Mouse (Mus musculus) neural tube, embryonic 15.5 days (tissue): ENCODE data around the gene Mysm1. TPM values are rescaled to one million over a fixed set of nuclear protein-coding genes. Genes with fewer than 3 reads are reported as not detected.

ENCODE experiments used
- ATAC-seq: fragments of 200-750 bp; cut with Nextera tagmentation; 2 replicates; pipeline ENCODE4 v1.8.0; 2017; ENCODE audit warnings: mild to moderate bottlenecking, moderate TSS enrichment, moderate library complexity; ENCODE audit not compliant: low FRiP score
- H3K27ac ChIP-seq: fragments of 300-500 bp; sonication (generic); replicated peaks from 2 replicates; pipeline ENCODE4 v1.5.1; 2015; ENCODE audit warnings: mild to moderate bottlenecking, inconsistent platforms
- H3K27me3 ChIP-seq: fragments of 300-500 bp; sonication (generic); replicated peaks from 2 replicates; pipeline ENCODE4 v1.6.1; 2015; ENCODE audit warnings: inconsistent platforms
- H3K36me3 ChIP-seq: fragments of 300-500 bp; sonication (generic); 2 replicates; pipeline ENCODE4 v1.6.1; 2015; ENCODE audit warnings: inconsistent platforms
- H3K4me1 ChIP-seq: fragments of 300-500 bp; sonication (generic); 2 replicates; pipeline ENCODE4 v1.6.1; 2015; ENCODE audit warnings: inconsistent platforms
- H3K4me2 ChIP-seq: fragments of 300-500 bp; sonication (generic); 2 replicates; pipeline ENCODE4 v1.6.1; 2015; ENCODE audit warnings: inconsistent platforms, mild to moderate bottlenecking, moderate library complexity
- H3K4me3 ChIP-seq: fragments of 300-500 bp; sonication (generic); replicated peaks from 2 replicates; pipeline ENCODE4 v1.5.1; 2015; ENCODE audit warnings: mild to moderate bottlenecking, inconsistent platforms
- H3K9ac ChIP-seq: fragments of 300-500 bp; sonication (generic); replicated peaks from 2 replicates; pipeline ENCODE4 v1.6.1; 2015; ENCODE audit warnings: mild to moderate bottlenecking, inconsistent platforms
- H3K9me3 ChIP-seq: fragments of 300-500 bp; sonication (generic); replicated peaks from 2 replicates; pipeline ENCODE4 v1.6.1; 2016; ENCODE audit warnings: inconsistent platforms
- WGBS: fragments of 180-500 bp; shearing (Covaris S2); methylation state at CpG from one replicate; pipeline ENCODE4 v1.1.7; 2015; ENCODE audit warnings: mixed read lengths; 5-methylcytosine and 5-hydroxymethylcytosine counted together
- polyA plus RNA-seq: library from polyadenylated mRNA; unstranded; fragments of >200 nt; fragmentation: Nextera tagmentation; extraction: Ambion mirVana; gene quantifications from 2 replicates; pipeline ENCODE4 v1.2.1, GENCODE M21; 2015

Gene Mysm1
- polyA plus RNA-seq, result 24.4 and 25.5 TPM in 2 replicates

DNA sequence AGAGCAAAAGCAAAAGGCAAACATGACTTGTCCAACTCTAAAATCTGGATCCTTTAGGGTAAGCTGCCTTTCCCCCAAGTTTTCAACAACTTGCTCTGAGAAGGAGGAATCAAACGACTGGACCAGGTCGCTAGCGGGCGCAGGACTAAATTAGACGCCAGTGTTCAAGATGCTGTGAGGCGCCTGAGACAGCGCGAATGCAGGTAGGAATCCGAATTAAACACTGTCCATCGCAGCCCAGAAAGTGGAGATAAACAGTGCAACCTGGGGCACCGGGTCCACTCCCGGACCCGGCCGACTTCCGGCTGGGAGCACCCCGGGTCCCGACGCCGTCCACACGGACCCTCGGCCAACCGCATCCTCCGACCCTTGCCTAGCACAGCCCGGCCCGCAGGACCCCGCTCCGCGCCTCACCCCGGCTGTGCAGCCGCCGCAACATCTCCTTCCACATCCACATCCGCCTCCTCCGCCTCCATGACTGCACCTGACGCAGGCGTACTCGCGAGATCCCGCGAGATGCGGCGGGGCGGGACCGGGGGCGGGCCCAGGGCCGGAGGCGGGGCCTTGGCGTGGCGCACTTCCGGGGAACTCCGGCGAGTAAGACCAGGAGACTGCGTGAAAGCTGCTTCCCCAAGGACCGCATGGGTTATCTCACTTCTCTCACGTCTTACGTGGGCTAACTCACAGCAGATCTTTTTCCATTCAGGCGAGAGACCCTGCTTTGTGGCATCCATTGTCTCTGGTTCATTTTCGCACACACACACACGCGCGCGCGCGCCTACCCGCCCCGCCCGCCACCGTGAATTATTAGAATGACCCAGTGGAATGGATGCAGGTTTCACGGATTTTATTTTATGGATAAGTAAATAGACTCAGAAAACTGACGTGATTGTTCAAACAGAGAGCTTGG lies at the start of gene Mysm1:
Mysm1 (minus strand) TSS at position 511 of the 910 bp plus-strand sequence.
- H3K9me3 ChIP-seq, result no peaks in the 10 kb centered on the region
- peak within 1 kb of the TSS; percentile 93 for H3K9ac ChIP-seq
- H3K4me1 ChIP-seq, result peaks cover 20% of the 10 kb centered on the region
- H3K27me3 ChIP-seq, result no peaks in the 10 kb centered on the region
- peak within 1 kb of the TSS; percentile 76 for H3K4me2 ChIP-seq
- peak within 1 kb of the TSS; percentile 93 for H3K4me3 ChIP-seq
- peak within 1 kb of the TSS; percentile 96 for H3K27ac ChIP-seq
- ATAC-seq, result peak; percentile 100
- WGBS, result under 1% methylated on average over 67 of the region's 69 CpGs
- H3K36me3 ChIP-seq, result peaks cover 8% of the 10 kb centered on the region

DNA sequence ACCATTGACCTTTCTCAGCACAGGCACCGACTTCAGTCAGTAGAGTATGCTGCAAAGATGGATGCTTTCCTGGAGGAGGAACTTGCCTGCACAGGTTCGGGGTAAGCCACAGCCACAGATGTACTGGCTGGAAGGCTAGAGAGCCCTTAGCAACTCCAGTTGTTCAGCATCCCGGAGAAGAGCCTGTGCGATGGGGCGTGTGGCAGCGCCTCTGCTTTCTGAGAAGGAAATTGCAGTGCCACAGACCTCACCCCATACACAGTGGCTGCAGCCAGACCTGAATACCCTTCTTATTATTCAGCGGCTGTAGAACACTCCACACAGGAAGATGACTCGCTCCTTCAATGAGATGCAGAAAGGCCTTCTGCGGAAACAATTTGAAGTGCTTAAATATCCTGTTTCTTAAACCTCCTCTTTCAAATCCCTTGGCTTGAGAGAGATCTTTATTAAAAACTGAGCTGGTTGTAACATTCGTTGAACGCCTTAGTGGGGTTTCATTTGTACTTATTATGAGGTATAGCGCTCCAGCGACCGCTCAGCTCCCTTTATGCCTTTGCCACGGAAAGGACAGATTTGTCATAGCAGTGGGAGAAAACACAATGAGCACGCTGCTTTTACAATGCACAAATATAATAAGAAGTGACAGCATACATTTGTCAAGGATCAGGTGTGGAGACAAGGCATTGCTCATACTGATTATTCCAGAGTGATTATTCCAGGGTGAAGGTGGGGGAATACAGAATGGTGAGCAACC lies 47.1 kb upstream of the Mysm1 start:
- Histone ChIP-seq H3K27ac (no peak overlapping the region), H3K9me3 (no peaks in the 10 kb centered on the region), H3K4me1 (0 out of 2 replicates have a peak, but pooled peaks cover 3% of the 10 kb centered on the region), H3K27me3 (no peaks in the 10 kb centered on the region), H3K4me3 (no peak overlapping the region), H3K9ac (no peak overlapping the region), H3K36me3 (no peaks in the 10 kb centered on the region), H3K4me2 (no peak overlapping the region)
- ATAC-seq, result peak; percentile 65; the same call in 1 of the 2 replicates
- 74% methylated on average over 16 of the region's 16 CpGs for WGBS

DNA sequence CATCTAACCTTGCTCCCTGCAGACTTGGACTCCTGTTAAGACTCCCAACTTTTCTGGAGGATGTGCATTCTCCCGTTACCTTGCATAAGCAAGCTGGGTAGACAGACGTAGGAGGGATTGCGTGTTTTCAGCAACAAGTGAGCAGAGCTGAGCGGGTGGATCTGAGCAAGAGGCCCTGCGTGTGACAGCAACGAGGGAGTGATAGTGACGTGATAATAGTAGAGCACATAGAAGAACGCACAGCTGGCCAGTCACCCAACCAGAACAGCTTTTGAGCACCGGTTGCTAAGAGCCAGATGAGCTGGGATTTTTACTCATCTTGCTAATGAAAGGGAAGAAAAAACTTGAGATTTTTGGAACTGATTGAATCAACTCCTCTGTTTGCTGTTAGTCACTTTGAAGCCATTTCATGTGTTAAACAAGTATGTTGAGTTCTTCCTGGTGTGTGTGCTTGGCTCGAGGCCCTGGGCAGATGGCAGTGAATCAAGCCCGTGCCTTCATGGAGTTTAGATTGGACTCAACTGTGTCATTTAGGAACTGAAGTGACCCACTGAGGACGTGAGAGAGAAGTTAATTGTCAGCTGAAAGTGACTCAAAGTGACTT lies 44.6 kb upstream of the Mysm1 start:
- WGBS, result 74% methylated on average over 12 of the region's 12 CpGs
- no peak overlapping the region for H3K9ac ChIP-seq

DNA sequence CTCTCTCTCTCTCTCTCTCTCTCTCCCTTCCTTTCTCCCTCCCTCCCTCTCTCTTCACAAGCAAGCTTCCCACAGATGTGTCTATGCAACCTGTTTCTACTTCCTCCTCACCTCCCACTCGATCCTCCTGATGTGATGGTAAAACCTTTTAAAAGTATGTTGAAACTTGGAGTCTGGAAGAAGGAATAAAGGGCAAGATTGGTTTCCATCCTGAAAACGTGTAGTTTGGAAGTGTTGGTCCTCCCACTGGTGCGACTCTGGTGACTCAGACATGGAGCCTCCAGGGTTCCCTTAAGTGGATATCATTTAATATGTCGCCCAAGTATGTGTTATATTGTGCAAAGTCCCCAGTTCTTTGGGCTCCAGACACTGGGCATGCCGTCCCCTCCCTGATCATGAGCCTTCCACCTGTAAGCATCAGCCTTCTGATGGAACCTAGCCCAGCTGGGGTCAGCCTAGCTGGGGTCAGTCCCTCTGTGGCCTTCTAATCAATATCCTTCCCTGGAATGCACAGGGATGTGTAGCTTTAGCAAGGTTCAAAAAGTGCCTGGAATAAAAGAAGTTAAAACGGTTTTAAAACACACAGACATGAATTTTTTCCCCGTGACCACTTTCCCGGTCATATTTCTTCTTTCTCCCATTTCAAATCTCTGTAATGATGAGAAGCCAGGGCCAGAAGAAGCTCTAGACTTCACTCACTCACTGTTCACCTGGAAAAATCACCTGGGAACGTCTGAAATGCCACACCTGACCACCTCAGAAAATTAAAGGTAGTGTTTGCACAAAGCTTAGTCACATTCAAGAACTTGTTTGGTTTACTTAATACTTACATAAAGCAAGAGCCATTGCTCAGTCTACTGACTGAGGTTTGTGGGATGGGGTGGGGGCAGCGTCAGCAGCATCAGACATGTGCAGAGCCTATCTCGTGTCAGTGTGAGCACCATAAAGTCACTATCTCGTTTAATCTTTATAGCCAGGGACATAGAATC lies 43.0 kb upstream of the Mysm1 start:
- H3K9me3 ChIP-seq, result no peaks in the 10 kb centered on the region
- no peak for ATAC-seq
- H3K4me2 ChIP-seq, result no peak overlapping the region
- H3K36me3 ChIP-seq, result no peaks in the 10 kb centered on the region
- H3K4me1 ChIP-seq, result 0 out of 2 replicates have a peak, but pooled peaks cover 3% of the 10 kb centered on the region
- WGBS, result 84% methylated on average over 12 of the region's 12 CpGs
- H3K27me3 ChIP-seq, result no peaks in the 10 kb centered on the region
- no peak overlapping the region for H3K27ac ChIP-seq
- H3K4me3 ChIP-seq, result no peak overlapping the region
- no peak overlapping the region for H3K9ac ChIP-seq

More for the DNA sequence above, 44.6 kb upstream of the Mysm1 start:
- H3K4me3 ChIP-seq, result no peak overlapping the region
- ATAC-seq, result peak; percentile 64
- H3K9me3 ChIP-seq, result no peaks in the 10 kb centered on the region
- H3K27me3 ChIP-seq, result no peaks in the 10 kb centered on the region
- H3K36me3 ChIP-seq, result no peaks in the 10 kb centered on the region
- no peak overlapping the region for H3K4me2 ChIP-seq
- no peak overlapping the region for H3K27ac ChIP-seq
- 0 out of 2 replicates have a peak, but pooled peaks cover 3% of the 10 kb centered on the region for H3K4me1 ChIP-seq

DNA sequence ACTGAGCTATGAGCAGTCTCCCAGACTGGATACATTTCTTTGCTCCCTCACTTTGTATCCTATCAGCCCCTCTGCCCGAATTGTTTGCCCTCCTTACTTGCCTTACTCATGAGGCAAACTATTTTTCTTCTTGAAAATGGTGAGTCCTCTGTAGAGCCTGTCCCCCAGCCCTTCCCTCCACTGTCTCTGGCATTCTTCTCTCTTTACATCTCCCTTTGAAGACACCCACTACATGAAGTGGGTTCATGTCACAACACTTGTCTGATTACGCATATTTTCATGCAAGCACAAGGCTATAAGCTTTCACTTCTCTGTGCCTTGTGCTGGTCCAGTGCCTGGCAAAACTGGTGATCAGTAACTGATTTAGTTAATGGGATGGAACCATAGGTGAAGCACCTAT lies 41.3 kb upstream of the Mysm1 start:
- no peak for ATAC-seq
- WGBS, result 91% methylated on average over 2 of the region's 2 CpGs
- H3K9me3 ChIP-seq, result no peaks in the 10 kb centered on the region
- no peak overlapping the region for H3K4me2 ChIP-seq
- 0 out of 2 replicates have a peak, but pooled peaks cover 3% of the 10 kb centered on the region for H3K4me1 ChIP-seq
- no peak overlapping the region for H3K27ac ChIP-seq
- no peak overlapping the region for H3K4me3 ChIP-seq
- no peak overlapping the region for H3K9ac ChIP-seq
- H3K27me3 ChIP-seq, result no peaks in the 10 kb centered on the region
- no peaks in the 10 kb centered on the region for H3K36me3 ChIP-seq

DNA sequence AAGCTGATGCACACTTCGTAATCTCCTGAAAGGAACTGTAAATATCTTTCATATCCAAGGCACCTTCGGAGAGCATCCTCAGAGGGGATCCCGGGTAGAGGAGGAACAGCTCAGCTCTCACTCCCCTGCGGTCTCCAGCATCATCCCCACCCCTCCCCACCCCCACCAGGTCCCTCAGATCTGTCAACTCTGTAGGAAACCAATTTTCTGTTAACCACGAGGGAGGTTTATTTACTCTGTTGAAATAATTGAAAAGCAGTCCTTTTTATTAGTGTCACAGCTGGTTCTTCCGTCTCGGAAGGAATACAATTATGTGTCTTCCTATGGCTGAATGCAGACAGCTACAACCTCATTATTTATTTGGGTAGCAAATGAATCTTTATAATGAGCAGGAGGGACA lies 39.3 kb upstream of the Mysm1 start:
- H3K4me1 ChIP-seq, result 0 out of 2 replicates have a peak, but pooled peaks cover under 1% of the 10 kb centered on the region
- no peak overlapping the region for H3K9ac ChIP-seq
- no peak overlapping the region for H3K4me3 ChIP-seq
- H3K4me2 ChIP-seq, result no peak overlapping the region
- no peaks in the 10 kb centered on the region for H3K36me3 ChIP-seq
- H3K27me3 ChIP-seq, result no peaks in the 10 kb centered on the region
- WGBS, result 24% methylated on average over 7 of the region's 7 CpGs
- no peak overlapping the region for H3K27ac ChIP-seq
- no peaks in the 10 kb centered on the region for H3K9me3 ChIP-seq
- ATAC-seq, result peak; percentile 38; the same call in 1 of the 2 replicates

DNA sequence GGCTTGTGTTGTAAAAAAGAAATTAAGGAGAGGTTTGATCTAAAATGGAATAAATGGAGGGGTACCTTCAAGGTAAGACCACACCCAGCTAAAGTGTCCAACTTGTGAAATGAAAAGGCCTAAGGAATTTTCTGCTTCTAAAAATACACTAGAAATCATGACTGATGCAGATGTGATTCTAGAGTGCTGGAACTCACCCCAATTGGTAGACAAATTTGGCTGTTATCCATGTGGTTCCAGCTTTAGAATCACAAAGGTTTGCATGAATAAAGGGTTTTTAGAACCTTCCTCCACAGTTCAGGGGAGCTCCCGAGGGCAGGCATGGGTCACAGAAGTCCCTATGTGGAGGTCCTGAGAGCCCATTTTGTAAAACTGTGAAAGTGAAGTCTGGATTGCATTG lies 33.8 kb upstream of the Mysm1 start:
- no peak for ATAC-seq
- no peaks in the 10 kb centered on the region for H3K36me3 ChIP-seq
- H3K4me2 ChIP-seq, result no peak overlapping the region
- no peaks in the 10 kb centered on the region for H3K27me3 ChIP-seq
- H3K9me3 ChIP-seq, result no peaks in the 10 kb centered on the region
- H3K4me3 ChIP-seq, result no peak overlapping the region
- H3K27ac ChIP-seq, result no peak overlapping the region
- no peak overlapping the region for H3K9ac ChIP-seq
- 74% methylated on average over 1 of the region's 1 CpGs for WGBS
- no peaks in the 10 kb centered on the region for H3K4me1 ChIP-seq

DNA sequence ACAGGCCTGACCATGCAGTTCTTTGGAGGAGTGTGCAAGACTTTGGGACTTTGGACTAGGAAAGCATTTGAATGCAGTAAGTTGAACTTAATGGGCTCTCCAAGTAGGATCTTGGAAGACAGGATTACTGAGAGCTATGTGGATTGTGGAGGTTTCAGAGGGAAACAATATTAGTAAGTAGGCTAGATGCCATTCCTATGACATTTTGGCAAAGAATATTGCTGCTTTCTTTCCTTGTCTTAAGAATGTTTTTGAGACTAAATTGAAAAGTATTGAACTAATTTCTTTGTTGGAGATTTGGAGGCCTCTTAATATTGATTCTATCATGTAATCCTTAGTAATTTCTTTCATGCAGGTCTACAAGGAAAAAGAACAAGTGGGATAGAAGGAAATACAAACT lies 33.4 kb upstream of the Mysm1 start:
- H3K36me3 ChIP-seq, result no peaks in the 10 kb centered on the region
- no peak overlapping the region for H3K4me2 ChIP-seq
- no peak for ATAC-seq
- no peaks in the 10 kb centered on the region for H3K9me3 ChIP-seq
- no peaks in the 10 kb centered on the region for H3K27me3 ChIP-seq
- no peaks in the 10 kb centered on the region for H3K4me1 ChIP-seq
- no peak overlapping the region for H3K9ac ChIP-seq
- no peak overlapping the region for H3K27ac ChIP-seq
- no peak overlapping the region for H3K4me3 ChIP-seq

DNA sequence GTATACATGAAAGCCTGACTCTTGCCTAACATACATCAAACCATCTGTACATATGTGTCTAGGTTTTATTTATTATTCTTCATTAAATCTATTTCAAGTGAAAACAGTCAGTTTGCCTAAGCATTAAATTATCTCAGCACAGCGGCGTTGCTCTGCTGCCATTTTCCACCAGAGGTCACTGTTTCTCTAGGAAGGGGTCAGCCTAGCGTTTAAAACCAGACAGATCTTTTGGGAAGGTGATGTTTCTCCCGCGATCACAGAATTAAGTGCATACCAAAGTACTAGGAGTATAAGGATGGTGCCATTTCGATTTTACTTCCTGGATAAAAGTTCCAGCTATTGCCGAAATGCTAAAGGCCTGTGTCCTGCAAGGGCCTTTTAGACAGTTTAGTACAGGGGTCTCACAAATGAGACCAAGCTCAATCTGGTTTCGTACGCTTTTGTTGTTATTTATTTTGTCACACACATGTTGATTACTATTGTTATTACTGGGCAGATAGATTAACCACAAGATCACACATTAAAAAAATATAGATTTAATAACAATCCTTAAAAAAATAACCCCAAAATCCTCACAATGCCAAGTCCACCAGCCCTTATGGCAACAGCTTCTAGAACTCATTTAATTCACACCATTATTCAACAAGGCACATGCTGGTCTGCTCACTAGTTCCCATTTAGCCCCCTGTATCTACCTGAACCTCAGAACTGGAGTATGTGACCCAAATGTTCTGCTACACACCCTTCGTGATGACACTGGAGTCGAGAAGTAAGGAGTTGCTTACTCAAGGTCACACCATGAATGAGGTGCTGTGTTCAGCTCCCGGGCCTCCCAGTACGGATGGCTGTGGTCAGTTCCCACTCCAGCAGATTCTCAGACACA lies 29.5 kb upstream of the Mysm1 start:
- peak; percentile 90 for ATAC-seq
- Histone ChIP-seq H3K9me3 (no peaks in the 10 kb centered on the region), H3K4me3 (no peak overlapping the region), H3K36me3 (no peaks in the 10 kb centered on the region), H3K27ac (no peak overlapping the region), H3K9ac (no peak overlapping the region), H3K4me1 (no peaks in the 10 kb centered on the region), H3K4me2 (peak overlapping the region; percentile 32), H3K27me3 (no peaks in the 10 kb centered on the region)
- 45% methylated on average over 13 of the region's 13 CpGs for WGBS

DNA sequence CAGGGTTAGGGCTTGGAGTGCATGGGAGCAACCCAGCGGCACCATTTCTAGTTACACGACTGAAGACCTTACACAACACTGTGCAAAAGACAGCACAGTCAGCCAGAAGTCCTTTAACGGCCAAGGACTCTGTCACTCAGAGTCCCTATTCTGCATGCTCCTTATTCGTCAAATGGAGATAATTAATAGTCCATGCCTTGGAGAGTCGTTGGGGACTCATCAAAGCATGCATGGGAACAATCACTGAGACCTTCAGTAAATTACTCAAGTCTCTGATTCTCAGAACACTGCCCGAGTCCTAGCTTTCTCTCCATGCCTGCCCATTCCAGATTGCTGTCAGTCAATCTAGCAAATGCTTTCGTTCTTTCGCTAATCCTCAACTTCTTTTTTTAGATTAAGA lies 28.9 kb upstream of the Mysm1 start:
- Histone ChIP-seq H3K27ac (no peak overlapping the region), H3K36me3 (no peaks in the 10 kb centered on the region), H3K9me3 (no peaks in the 10 kb centered on the region), H3K4me1 (no peaks in the 10 kb centered on the region), H3K4me3 (no peak overlapping the region), H3K4me2 (no peak overlapping the region), H3K27me3 (no peaks in the 10 kb centered on the region), H3K9ac (no peak overlapping the region)
- ATAC-seq, result peak; percentile 29; the same call in 1 of the 2 replicates
- whole genome bisulfite sequencing, result 47% methylated on average over 8 of the region's 8 CpGs
